Mouse (Mus musculus): ENCODE measurements around the gene Prss35. TPM values are rescaled to one million over a fixed set of nuclear protein-coding genes. Genes with fewer than 3 reads are reported as not detected.

The Prss35 gene
- total RNA-seq, 2 experiments from 2014 or later, result 6.6 to 7.7 TPM

- DNase-seq, result no peak
Measured at GRCm38 (mm10) chr9:86800600-86801163, 57.2 kb downstream of the Prss35 start.

Other genes starting within 250 kb of the Prss35 start
- gene Pgm3, start 171.8 kb upstream of the Prss35 start, total RNA-seq (2021), result 10 to 100 TPM; 11.4 to 14.5 TPM
- gene Rwdd2a, start 171.7 kb upstream of the Prss35 start, total RNA-seq (2021), result under 1 TPM; 0.33 to 0.59 TPM
- gene Me1, start 47.7 kb upstream of the Prss35 start, total RNA-seq (2021), result 10 to 100 TPM; 42.5 to 46.4 TPM
- gene Snap91, start 137.0 kb downstream of the Prss35 start, total RNA-seq (2021), result 100 to 1,000 TPM in 1 of 2 experiments, 10 to 100 TPM in 1; 94.6 to 105 TPM